Mouse (Mus musculus): ENCODE measurements at regions not wholly inside any gene's neighbourhood (a gene's known extent, or its start where the extent isn't known, plus 50 kb on each side); places are given as distances from the start of the nearest gene placed in this dataset.

- TF ChIP-seq EP300 (IDR thresholded peaks at IDR 0.05; ENCODE audit: low read depth) (no peak), CTCF (IDR thresholded peaks at IDR 0.05; ENCODE audit: low read depth) (no peak)
Observed at GRCm38 (mm10) chr4:55281486-55282096, 68.3 kb upstream of the Rad23b start.

Measured in liver, postnatal 0 days (tissue).